Mouse (Mus musculus) midbrain, embryonic 14.5 days (tissue): ENCODE results near the gene Fam241a. TPM values are rescaled to one million over a fixed set of nuclear protein-coding genes. Genes with fewer than 3 reads are reported as not detected.

Experiments used
- polyA plus RNA-seq: library from polyadenylated mRNA; unstranded; fragments of >200 nt; fragmentation: Nextera tagmentation; extraction: Ambion mirVana; gene quantifications from 2 replicates; pipeline ENCODE4 v1.2.1, GENCODE M21; 2014

The Fam241a gene
- polyA plus RNA-seq, 1 experiment from 2014 or later, result 9.6 TPM

Other genes with a start within 250 kb of the Fam241a start
- gene Alpk1, start 115.8 kb downstream of the Fam241a start, polyA plus RNA-seq, result 0.20 and 0.47 TPM in 2 replicates
- gene Tifa, start 106.5 kb downstream of the Fam241a start, polyA plus RNA-seq, result 2.7 and 4.7 TPM in 2 replicates
- 83.4 and 89.2 TPM in 2 replicates for gene Ap1ar, start 58.8 kb downstream of the Fam241a start, polyA plus RNA-seq